Mouse (Mus musculus): Measurements from ENCODE around the gene Gclm.

The Gclm gene

DNA sequence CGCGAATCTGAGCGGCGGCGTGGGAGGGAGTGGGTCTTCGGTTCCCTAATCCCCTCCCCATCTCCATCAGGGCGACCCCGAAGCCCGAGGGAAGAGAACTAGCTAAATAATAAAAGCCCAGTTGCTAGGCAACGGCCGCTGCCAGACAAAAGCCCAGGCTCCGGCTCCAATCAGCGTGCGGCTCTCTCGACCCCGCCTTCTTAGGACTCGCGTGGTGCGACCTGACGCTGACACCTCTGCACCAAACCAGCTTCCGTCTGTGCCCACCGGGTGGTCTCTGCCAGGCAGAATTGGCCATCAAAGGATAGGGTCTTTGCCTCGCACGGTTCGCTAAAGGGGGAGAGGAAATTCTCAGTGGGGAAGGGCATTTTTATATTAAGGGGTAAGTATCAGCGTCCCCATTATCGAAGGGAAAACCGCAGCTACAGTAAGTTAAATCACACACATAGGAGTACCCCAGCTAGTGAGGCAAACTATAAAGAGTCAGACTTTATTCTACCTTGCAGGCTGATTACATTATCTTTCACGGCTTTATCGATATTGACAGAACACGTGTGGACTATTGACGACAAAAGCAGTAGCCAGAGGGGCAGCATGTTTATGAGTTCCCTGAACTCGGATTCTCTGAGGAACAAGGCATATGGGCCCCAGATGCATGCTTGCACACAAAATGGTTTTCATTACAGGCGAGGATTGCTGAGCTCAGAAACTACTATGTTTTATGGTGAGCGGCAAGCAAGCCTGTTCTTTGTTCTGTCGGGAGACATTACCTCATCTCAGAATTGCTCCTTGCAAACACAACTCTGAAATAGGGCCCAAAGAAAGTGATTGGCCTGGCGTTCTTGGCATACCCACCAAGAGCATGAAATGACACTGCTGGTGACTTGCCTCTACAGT lies 48.8 kb downstream of the Gclm start, which contains the start of gene Bcar3:
Gene Bcar3, plus strand, starts transcription at position 183 of the 897 bp plus-strand sequence.
- DNase-seq: peak; percentile 90

DNA sequence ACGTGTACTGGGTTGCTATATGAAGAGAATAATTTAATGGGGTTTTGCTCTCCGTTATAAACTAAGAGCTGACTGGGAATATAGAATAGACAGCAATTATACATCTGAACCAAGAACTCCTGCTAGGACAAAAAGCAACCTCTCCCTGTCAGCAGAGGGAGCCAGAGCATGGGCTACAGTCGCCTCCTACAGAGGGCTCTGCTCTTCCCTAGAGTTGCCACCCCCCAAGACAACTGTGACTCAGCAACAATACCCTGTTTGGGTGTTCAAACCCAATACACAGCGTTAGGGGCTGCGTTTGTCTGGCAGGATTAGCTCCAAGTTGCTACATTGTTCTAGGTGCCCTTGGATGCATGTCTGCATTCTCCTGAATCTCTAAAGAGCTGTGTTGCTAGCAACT lies 50.2 kb downstream of the Gclm start:
- peak; percentile 25 for DNase-seq

DNA sequence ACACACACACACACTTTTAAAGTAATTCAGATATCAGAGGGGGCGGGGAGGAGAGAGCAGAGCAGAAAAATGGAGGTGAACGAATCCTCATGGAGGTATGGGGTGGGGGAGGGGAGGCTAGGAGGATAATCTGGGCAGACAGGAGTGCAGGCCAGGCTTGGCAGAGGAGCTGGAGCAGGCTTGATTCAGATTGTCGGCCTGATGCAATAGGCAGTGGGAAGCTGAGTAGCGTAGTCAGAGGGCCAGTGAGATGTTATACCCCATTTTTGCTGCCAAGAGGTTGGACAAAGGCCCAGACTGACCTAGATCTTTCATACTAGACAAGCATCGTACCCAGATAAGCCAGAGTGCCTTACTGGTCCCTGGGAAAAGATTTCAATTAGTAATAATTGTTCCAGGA lies 51.6 kb downstream of the Gclm start:
- no peak for DNase-seq

DNA sequence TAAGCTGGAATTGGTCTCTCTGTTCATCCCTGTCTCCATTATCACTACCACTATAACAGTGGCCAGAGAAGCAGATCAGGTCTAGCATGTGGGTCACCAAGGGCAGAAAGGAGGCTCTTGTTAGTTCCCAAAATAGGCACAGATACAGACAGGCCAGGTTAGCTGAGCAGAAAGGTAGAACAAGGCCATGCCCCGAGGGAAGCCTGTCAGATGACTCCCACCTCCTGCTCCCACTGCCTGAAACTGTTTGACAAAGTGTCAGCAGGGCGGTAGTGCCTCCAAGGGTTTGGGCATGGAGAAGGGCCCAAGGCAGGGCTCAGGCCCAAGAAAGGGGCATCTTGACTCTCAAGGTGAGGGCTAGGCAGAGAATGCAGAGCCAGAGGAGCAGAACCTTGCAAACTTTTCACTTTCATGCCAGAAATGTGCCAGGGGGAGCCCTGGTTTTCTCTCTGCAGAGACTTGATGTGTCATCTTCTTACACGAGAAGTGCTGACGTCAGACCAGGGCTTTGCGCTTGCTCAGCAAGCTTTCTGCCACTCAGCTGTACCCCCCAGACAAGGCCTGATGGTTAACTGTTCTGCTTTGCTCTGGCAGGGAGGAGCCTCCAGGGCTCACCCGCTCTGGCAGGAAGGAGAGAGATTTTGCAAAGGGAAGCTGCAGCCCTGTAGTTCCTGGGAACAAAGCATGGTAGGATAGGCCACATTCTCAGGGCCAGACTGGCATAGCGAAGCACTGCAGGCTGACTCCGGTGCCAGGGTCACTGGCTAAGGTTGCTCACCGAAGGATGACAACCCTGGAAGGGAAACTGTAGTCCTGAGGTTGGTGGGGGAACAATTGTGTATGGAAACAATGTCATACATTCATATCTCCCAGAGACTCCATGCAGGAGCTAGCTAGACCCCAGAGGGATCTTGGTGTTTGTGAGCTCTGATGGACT lies 55.9 kb downstream of the Gclm start:
- no peak for DNase-seq

DNA sequence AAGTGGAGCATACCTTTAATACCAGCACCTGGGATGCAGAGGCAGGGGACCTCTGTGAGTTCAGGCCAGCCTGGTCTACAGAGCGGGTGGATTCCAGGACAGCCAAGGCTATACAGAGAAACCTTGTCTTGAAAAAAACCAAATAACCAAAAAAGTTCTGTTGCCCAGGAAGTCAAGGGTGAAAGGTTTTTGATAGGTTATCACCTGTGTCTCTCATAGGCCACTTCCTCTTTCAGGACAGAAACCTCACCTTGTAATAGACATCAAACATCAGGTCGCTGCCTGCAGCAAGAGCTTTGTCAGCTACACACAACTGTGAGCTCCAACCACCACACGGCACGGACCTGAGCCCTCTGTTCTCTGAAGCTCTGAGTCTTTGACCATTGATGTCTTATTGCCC lies 59.2 kb downstream of the Gclm start:
- DNase-seq: no peak

DNA sequence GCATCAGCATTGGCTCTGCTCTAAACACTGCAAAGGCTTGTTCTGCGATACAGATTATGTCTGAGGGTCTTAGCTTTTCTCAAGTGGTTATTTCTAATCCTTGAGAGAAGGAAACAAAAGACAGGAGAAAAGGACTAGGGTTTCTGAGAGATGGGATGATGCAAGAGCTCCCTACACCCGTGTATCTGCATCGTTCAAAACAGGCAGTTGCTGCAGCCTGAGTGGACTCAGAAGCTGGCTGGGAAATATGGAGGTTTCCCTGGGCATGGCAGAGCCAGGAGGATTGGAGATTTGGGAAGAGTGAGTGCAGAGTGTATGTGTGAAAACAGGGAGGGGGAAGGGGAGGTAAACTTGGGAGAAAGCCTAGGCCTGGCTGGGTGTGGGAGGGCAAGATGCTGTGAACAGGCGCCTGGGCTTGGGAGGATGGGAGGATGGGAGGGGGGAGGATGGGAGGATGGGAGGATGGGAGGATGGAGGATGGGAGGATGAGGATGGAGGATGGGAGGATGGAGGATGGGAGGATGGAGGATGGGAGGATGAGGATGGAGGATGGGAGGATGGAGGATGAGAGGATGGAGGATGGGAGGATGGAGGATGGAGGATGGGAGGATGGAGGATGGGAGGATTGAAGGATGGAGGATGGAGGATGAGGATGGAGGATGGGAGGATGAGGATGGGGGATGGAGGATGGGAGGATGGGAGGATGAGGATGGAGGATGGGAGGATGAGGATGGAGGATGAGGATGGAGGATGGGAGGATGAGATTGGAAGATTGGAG lies 62.7 kb downstream of the Gclm start:
- DNase-seq: no peak

DNA sequence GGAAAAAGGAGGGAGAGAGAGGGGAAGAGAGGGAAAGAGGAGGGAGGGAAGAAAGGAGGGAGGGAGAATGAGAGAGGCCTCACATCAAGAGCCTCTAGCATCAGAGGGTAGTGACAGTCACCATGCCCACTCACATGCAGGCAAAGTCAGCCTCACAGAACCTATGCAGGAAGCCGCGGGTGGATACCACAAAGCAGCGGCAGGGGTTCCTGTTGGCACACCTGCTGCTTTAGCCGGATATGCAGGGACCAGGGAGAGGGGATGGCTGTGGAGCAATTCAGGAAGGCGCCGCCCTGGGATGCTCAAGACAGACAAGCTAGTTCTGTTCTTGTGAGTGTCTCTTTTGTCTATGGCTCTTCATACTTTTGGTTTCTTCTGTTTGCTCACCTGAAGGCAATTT lies 63.6 kb downstream of the Gclm start:
- no peak for DNase-seq

DNA sequence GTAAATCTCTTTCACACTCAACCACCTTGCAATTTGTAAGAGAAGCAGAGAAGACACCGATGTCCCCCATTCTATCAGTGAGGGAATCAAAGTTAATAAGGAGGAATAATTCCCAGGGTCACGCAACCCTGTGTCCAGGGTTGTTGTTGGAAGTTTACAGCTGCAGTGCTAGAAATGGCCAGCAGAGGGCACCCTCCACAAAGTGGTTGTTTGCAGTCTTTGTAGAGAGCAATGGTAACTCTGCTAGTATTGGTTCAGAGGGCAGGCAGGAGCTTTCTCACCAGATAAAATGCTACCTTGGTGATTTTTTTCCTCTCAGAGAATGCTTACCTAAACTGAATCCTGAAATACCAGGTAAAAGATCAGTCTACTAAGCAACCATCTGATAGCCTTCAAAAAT lies 66.7 kb downstream of the Gclm start:
- DNase-seq: peak; percentile 76

DNA sequence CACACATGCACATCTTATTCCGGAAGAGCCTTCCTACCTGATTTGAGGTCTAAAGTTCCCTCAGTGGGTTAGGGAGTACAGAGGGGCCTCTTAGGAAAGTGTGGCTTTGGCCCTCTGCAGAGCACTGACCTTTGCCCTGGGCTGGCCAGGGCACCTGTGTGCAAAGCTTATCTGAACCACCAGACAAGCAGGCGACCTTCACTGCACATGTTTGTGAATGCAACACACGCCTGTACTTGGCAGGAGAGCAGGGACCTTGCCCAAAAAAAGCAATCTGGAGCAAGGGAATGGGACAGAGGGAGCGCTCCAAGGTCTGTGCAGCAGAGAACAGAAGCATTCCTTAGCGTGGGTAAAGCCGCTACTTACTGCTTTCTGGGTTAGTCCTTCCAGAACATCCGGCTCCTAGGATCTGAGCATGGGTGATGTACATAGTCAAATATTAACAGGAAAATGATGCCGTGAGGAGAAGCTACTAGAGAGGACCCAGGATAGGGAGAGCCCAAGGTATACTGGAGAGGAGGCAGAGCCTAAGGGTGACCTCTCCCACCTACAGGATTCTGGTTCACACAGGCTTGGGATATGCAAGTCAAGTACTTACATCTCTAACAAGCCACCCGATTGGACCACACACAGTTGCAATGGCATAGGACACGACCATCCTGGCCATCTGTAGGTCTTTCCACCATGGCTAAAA lies 67.7 kb downstream of the Gclm start:
- no peak for DNase-seq

DNA sequence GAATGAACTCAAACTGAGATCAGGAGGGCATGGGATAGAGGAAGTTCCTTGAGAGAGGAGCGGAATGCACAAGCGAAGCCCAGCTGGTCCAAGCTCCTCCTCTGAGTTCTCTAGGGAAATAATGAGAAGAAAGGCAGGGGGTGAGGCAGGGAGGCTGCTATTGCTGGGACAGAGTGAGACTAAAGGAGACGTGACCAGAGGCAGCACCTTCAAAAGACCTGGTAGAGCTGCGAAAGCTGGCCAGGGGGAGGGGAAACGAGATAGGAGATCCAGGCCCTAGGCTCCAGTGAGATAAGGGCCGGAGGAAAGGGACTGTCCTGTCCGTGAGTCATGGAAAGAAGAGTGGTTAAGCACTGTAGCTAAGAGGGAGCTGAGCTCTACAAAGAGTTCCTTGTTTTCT lies 68.6 kb downstream of the Gclm start:
- DNase-seq: no peak

DNA sequence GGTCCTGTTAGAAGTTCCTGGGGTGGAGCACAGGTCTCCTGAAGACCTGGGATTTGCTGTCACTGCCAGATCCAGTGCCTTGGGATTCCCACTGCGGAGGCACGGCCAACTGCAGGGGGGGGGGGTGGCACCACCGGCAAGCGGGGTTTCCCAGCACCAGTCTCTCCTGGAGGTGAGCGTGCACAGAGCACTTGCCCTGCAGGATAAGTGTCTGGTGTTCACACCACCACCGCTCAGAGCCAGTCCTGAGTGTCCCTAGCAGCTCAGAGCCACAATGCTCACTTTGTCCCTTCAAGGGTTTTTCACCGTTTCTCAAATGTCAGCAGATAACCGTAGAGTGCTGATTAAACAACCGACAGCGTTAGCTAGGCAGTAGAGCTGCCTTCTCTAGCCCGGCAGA lies 71.3 kb downstream of the Gclm start:
- no peak for DNase-seq

DNA sequence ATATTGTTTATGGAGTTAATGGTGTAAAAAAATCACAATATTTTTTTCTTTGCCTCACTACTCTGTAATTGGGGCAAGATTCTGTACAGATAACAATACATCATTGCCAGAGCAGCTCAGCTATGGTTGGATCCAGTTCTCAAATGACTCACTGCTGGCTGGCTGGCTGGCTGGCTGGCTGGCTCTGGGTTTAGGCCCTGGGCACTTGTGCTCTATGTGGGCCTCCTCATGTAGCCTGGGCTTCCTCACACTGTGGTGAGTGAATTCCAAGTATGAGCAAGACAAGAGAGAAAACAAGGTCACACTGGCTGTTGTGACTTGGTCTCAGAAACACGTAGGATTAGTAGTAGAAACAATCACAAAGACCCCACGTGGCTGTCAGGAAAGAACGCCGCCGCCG lies 72.0 kb downstream of the Gclm start:
- no peak for DNase-seq

Measured in cerebellum, adult 11 months (tissue).